Mouse (Mus musculus) C2C12 (cell line): ENCODE results near the gene Trp53.

ENCODE experiments used
- CEBPB ChIP-seq: IDR thresholded peaks from one replicate; pipeline ENCODE4 v1.6.1; 2011; ENCODE audit warnings: low read depth, mild to moderate bottlenecking, control low read depth, moderate library complexity
- CTCF ChIP-seq: IDR thresholded peaks from one replicate; pipeline ENCODE4 v1.5.1; 2011; ENCODE audit not compliant: control insufficient read depth, insufficient read depth, insufficient read length
- FOSL1 ChIP-seq: IDR thresholded peaks from one replicate; pipeline ENCODE4 v1.8.0; 2011; ENCODE audit warnings: mild to moderate bottlenecking, low read length; ENCODE audit not compliant: poor library complexity, insufficient read depth, severe bottlenecking
- MYOD1 ChIP-seq: IDR thresholded peaks from one replicate; pipeline ENCODE4 v1.6.1; 2011; ENCODE audit warnings: low read depth; ENCODE audit not compliant: control insufficient read depth, insufficient read length
- MYOG ChIP-seq: IDR thresholded peaks from one replicate; pipeline ENCODE4 v1.6.1; 2011; ENCODE audit not compliant: control insufficient read depth, insufficient read length; ENCODE audit errors: extremely low read depth
- USF1 ChIP-seq: IDR thresholded peaks from one replicate; pipeline ENCODE4 v1.6.1; 2011; ENCODE audit warnings: low read depth, mild to moderate bottlenecking, control low read depth, moderate library complexity

DNA sequence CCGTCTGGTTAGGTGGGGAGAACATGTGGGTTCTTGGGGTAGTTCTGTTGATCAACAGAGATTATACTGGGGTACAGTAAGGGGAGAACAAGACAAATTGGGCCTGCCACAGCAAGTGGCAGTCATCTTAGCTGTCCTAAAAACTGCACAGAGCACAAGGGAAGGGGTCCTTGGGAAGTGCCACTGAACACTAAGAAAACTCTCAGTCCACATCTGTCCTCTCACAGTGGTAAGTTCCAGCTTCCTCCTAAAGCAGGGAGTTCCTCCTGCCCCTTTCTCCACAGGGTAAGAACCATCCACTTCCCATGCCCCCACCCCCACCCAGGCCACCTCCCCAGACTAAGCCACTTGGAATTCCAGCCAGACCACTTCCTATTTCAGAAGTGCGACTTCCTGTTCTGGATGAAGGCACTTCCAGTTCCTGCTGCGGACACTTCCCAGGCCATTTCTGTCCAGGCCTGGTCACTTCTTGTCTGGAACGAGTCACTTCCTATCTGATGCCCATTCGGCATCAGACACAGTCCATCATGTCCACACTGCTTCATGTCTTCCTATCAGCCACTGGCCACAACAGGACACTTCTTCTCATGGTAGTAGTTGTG, 25.5 kb upstream of the Trp53 start:
- no peak for TF ChIP-seq CTCF
- no peak for TF ChIP-seq MYOG
- no peak for TF ChIP-seq FOSL1
- no peak for TF ChIP-seq MYOD1
- TF ChIP-seq USF1: no peak
- no peak for TF ChIP-seq CEBPB
